Mouse (Mus musculus) liver, embryonic 14.5 days (tissue): ENCODE results near the gene Krt27. TPM values are rescaled to one million over a fixed set of nuclear protein-coding genes. Genes with fewer than 3 reads are reported as not detected.

Source experiments
- ATAC-seq: fragments of 200-750 bp; cut with Nextera tagmentation; 2 replicates; pipeline ENCODE4 v1.8.0; 2017; ENCODE audit warnings: moderate number of reproducible peaks, mild to moderate bottlenecking, moderate library complexity; ENCODE audit not compliant: insufficient read depth
- DNase-seq, 3 experiments: peaks; one replicate each; pipeline ENCODE4 v3.0.0-alpha.2; 2012 to 2013; ENCODE audit warnings: low read depth in 3 of 3, low spot score in 3 of 3
- H3K27ac ChIP-seq: fragments of 300-500 bp; sonication (generic); 2 replicates; pipeline ENCODE4 v1.5.1; 2014; ENCODE audit warnings: moderate library complexity, mild to moderate bottlenecking, control low read depth, inconsistent platforms
- H3K27me3 ChIP-seq: fragments of 300-500 bp; sonication (generic); 2 replicates; pipeline ENCODE4 v1.6.1; 2014; ENCODE audit warnings: mild to moderate bottlenecking, low read length, moderate library complexity; ENCODE audit not compliant: control insufficient read depth, insufficient read depth
- H3K36me3 ChIP-seq: fragments of 300-500 bp; sonication (generic); replicated peaks from 2 replicates; pipeline ENCODE4 v1.6.1; 2014; ENCODE audit warnings: low read depth; ENCODE audit not compliant: control insufficient read depth, insufficient read depth
- H3K4me1 ChIP-seq, 2 experiments: fragments of 200-500 bp in 1 of 2; fragments of 300-500 bp in 1 of 2; sonication (generic) in 1 of 2; replicated peaks; 2 replicates each; pipeline ENCODE4 v1.6.1; 2012 to 2014; ENCODE audit warnings: antibody characterized with exemption in 1 of 2, inconsistent platforms in 1 of 2, low read length in 1 of 2; ENCODE audit not compliant: control insufficient read depth in 2 of 2, insufficient read depth in 2 of 2
- H3K4me2 ChIP-seq: fragments of 300-500 bp; sonication (generic); 2 replicates; pipeline ENCODE4 v1.6.1; 2014; ENCODE audit warnings: low read depth, mild to moderate bottlenecking, control low read depth, moderate library complexity
- H3K4me3 ChIP-seq, 2 experiments: fragments of 200-500 bp in 1 of 2; fragments of 300-500 bp in 1 of 2; sonication (generic) in 1 of 2; 2 replicates each; pipeline ENCODE4 v1.5.1; 2012 to 2014; ENCODE audit warnings: low read depth in 2 of 2, low read length in 2 of 2, mild to moderate bottlenecking in 2 of 2, control low read depth in 1 of 2, inconsistent platforms in 1 of 2, moderate library complexity in 1 of 2; ENCODE audit not compliant: insufficient read depth in 1 of 2
- H3K9ac ChIP-seq: fragments of 300-500 bp; sonication (generic); replicated peaks from 2 replicates; pipeline ENCODE4 v1.6.1; 2014; ENCODE audit warnings: mild to moderate bottlenecking, control low read depth, moderate library complexity
- H3K9me3 ChIP-seq: fragments of 300-500 bp; sonication (generic); 2 replicates; pipeline ENCODE4 v1.6.1; 2016; ENCODE audit warnings: low read length, mixed read lengths; ENCODE audit not compliant: control insufficient read depth
- CTCF ChIP-seq: IDR thresholded peaks from 2 replicates; pipeline ENCODE4 v1.5.1; 2016; ENCODE audit warnings: antibody characterized with exemption, low read depth, control low read depth
- EP300 ChIP-seq: IDR thresholded peaks from 2 replicates; pipeline ENCODE4 v1.6.1; 2016; ENCODE audit warnings: antibody characterized with exemption, low read depth
- WGBS: fragments of 180-500 bp; shearing (Covaris S2); extraction: QIAGEN DNeasy Blood & Tissue Kit; methylation state at CpG from one replicate; pipeline ENCODE4 v1.1.7; 2014; ENCODE audit not compliant: insufficient replicate concordance; 5-methylcytosine and 5-hydroxymethylcytosine counted together
- polyA plus RNA-seq, 2 experiments: library from polyadenylated mRNA; depleted of rRNA in 1 of 2; stranded (reverse) in 1 of 2; unstranded in 1 of 2; fragments of >200 nt; fragmentation: Nextera tagmentation in 1 of 2; extraction: Ambion mirVana in 1 of 2; gene quantifications; 2 replicates each; pipeline versions ENCODE4 v1.2.1 to v1.2.3; 2012 to 2014

The Krt27 gene
- polyA plus RNA-seq (2012; rRNA removed) (not detected in 2 replicates), polyA plus RNA-seq (2014; fragmentation: Nextera tagmentation; extraction: Ambion mirVana) (not detected in 2 replicates)

GRCm38 (mm10) chr11:99351004-99351403 lies at the start of gene Krt27:
Gene Krt27, minus strand, starts transcription at chr11:99351104.
- Histone ChIP-seq H3K27ac (no peak within 1 kb of the TSS), H3K4me3 (no peak within 1 kb of the TSS), H3K36me3 (no peaks in the 10 kb centered on the region), H3K4me1 (no peaks in the 10 kb centered on the region), H3K27me3 (no peaks in the 10 kb centered on the region), H3K4me2 (no peak within 1 kb of the TSS), H3K9ac (no peak within 1 kb of the TSS), H3K9me3 (no peaks in the 10 kb centered on the region)
- DNase-seq (no peak), ATAC-seq (no peak)
- no peak for TF ChIP-seq EP300
- TF ChIP-seq CTCF: no peak
- WGBS: 69% methylated on average over 12 of the region's 12 CpGs

DNA sequence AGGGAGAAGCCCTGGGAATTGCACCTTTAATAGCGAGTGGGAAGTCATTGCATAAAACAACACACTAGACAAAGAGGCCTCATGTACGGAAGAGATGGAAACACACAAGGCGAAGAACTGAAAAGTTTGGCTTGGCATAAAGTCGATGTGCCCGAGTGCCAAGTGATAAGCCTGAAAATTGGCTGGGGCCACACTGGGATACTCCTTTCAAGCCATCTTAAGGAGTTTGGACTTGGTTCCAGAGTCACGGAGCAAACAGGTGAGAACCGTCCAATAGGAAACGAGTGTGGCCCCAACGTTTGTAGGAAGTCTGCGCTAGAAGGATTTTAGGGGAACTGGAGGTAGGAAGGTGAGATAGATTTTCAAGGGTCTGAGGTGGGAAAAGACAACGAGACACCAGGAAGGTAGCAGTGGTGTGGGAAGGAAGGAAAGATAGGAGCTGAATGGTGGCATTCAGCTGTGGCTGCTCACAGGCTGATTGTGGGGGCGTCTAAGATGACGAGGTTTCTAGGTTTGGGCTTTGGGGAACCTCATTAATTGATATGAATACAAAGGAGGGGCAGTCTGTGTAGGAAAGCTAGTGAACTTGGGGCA lies 49.1 kb upstream of the Krt27 start:
- no peaks in the 10 kb centered on the region for H3K4me1 ChIP-seq
- DNase-seq (no peak), ATAC-seq (no peak)
- H3K9me3 ChIP-seq: no peaks in the 10 kb centered on the region
- no peak overlapping the region for H3K4me3 ChIP-seq
- H3K4me2 ChIP-seq: no peak overlapping the region
- no peaks in the 10 kb centered on the region for H3K36me3 ChIP-seq
- TF ChIP-seq EP300 (no peak), CTCF (no peak)
- WGBS: 67% methylated on average over 13 of the region's 13 CpGs
- no peak overlapping the region for H3K27ac ChIP-seq
- no peaks in the 10 kb centered on the region for H3K27me3 ChIP-seq
- no peak overlapping the region for H3K9ac ChIP-seq

GRCm38 (mm10) chr11:99398832-99399231 lies 47.9 kb upstream of the Krt27 start:
- no peak overlapping the region for H3K27ac ChIP-seq
- no peak overlapping the region for H3K4me2 ChIP-seq
- DNase-seq (no peak), ATAC-seq (no peak)
- H3K4me3 ChIP-seq: no peak overlapping the region
- H3K9me3 ChIP-seq: no peaks in the 10 kb centered on the region
- 32% methylated on average over 8 of the region's 8 CpGs for WGBS
- H3K4me1 ChIP-seq: no peaks in the 10 kb centered on the region
- H3K9ac ChIP-seq: no peak overlapping the region
- TF ChIP-seq EP300 (no peak), CTCF (no peak)
- no peaks in the 10 kb centered on the region for H3K27me3 ChIP-seq
- H3K36me3 ChIP-seq: no peaks in the 10 kb centered on the region

DNA sequence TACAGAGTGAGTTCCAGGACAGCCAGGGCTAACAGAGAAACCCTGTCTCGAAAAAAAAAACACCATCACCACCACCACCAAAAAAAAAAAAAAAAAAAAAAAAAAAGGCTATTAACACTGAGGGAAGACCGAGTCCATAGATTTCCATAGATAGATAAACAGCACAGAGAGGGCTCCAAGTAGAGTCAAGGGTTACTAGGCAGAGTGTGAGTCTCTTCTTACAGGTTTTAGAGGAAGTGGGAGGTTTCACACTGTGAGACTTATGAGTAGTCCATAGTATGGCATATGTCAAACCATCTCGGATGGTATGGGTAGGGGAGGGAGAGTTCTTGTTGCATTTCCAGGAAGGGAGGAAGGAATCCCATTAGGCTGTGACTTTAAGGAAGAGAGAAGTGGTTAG lies 47.2 kb upstream of the Krt27 start:
- no peak overlapping the region for H3K9ac ChIP-seq
- H3K27me3 ChIP-seq: no peaks in the 10 kb centered on the region
- H3K27ac ChIP-seq: no peak overlapping the region
- no peak overlapping the region for H3K4me2 ChIP-seq
- 35% methylated on average over 3 of the region's 3 CpGs for WGBS
- no peak overlapping the region for H3K4me3 ChIP-seq
- H3K36me3 ChIP-seq: no peaks in the 10 kb centered on the region
- no peaks in the 10 kb centered on the region for H3K9me3 ChIP-seq
- DNase-seq (no peak), ATAC-seq (no peak)
- no peaks in the 10 kb centered on the region for H3K4me1 ChIP-seq
- TF ChIP-seq CTCF (no peak), EP300 (no peak)

GRCm38 (mm10) chr11:99396661-99397060 lies 45.8 kb upstream of the Krt27 start:
- H3K36me3 ChIP-seq: no peaks in the 10 kb centered on the region
- WGBS: 66% methylated on average over 2 of the region's 2 CpGs
- DNase-seq (no peak), ATAC-seq (no peak)
- no peaks in the 10 kb centered on the region for H3K4me1 ChIP-seq
- no peak overlapping the region for H3K9ac ChIP-seq
- H3K27ac ChIP-seq: no peak overlapping the region
- H3K9me3 ChIP-seq: no peaks in the 10 kb centered on the region
- no peaks in the 10 kb centered on the region for H3K27me3 ChIP-seq
- no peak overlapping the region for H3K4me2 ChIP-seq
- H3K4me3 ChIP-seq: no peak overlapping the region
- TF ChIP-seq EP300 (no peak), CTCF (no peak)
